Mouse (Mus musculus): ENCODE results near the gene Csf3.
"Not testable (repeated sequence)": the region's sequence is repeated elsewhere in the genome, so short reads cannot be mapped to it uniquely, and the experiment has no call there.

Gene Csf3

DNA sequence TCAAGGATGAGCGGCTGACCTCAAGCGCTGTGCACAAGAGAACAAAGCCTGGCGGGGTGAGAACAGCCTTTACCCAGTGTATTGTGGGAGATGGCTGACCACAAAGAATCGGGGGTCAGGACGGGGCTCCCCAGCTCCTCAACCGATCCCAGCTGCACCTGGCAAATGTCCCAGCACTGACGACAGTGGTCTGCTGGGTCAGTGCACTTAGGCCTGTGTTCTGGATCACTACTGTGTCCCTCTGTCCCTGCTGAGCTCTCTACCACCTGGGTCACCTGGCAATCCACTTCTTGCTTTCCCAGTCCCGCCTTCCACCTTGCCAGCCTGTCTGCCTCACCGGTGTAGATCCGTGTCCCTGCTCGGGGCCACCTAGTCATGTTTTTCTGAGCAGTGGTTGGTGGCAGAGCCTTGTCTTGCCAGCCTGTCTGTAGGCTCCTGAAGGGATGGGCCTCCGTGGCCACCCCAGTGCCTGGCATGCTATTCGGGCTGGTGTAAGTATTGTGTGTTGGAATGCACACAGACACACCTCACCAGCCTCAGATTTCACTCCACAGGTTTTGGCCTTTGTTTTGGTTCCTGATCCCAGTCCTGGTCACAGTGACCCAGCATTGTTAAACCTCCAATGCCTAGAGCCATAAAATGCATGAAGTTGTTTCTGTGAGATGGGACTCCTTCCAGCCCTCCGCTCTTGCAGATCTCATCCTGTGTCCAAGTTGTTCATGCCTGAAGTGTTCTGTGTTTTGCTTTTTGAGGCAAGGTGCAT lies 4.4 kb upstream of the Csf3 start:
- no peak for DNase-seq (ENCODE audit: extremely low spot score)

DNA sequence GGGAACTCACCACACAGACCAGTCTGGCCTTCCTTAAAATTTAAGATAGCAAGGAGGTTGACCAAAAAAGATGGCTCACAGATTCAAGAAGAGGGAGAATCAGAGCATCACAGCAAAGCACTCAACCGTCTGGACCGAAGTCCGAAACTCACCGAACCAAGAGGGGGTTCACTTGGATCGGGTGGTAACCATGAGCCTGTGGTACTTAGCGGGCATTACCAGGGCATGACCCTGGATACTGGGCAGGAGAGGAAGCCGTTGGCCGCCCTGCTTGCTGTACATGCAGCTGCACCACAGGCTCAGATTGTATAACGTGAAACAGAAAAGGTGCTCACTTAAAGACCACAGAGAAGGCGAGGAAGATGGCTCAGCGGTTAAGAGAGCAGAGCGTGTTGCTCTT lies 3.8 kb upstream of the Csf3 start:
- DNase-seq (ENCODE audit: extremely low spot score) = no peak

DNA sequence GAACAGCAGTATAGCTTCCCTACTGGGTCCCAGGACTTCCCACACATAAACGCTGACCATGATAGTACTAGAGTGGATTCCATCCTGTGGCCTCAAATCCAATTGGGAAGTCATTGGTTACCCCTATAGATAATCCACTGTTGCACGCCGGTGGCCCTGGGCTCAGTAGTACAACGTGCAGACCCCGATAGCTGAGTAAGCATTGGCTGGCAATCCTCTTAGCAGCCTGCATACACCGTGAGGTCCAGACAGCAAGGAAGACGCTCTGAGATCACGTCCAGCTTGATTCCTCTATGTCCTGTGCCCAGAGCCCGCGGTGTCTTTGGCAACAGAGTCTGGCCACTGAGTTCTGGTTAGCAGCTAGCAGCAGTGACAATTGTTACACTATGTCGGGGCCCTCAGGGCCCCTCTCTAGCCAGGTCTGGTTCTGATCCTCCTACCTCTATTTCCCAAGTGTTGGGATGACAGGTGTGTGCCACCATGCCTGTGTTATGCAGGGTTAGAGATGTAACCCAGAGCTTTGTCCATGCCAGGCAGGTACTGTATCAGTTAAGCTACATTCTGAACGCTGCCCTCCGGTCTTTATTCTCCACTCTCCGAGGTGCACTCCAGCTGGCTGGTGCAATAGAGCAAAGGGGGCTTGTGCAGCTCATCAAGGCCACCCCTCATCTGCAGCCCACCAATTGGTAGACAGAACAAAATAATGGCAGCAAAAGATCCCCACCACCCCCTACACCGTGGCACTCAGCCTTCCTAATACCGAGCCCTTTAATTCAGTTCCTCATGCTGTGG lies 2.0 kb upstream of the Csf3 start:
- no peak for DNase-seq (ENCODE audit: extremely low spot score)

DNA sequence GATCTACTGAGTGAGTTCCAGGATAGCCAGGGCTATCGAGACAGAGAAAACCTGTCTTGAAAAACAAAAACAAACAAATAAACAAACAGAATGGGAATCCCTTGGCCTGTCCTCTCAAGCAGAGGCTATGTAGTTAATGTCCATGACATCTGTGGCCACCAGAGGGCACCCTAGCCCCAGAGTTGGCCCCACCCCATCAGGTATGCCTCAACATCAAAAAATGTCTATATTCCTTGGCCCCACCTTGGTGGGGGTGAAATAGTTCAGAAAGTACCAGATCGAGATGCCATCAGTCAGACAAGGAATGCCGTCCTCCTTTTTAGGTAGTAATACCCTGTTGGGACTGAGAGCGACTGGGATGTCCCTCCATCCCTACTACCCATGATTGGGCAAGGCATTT lies 1.2 kb upstream of the Csf3 start:
- peak; percentile 55 for DNase-seq (ENCODE audit: extremely low spot score)

DNA sequence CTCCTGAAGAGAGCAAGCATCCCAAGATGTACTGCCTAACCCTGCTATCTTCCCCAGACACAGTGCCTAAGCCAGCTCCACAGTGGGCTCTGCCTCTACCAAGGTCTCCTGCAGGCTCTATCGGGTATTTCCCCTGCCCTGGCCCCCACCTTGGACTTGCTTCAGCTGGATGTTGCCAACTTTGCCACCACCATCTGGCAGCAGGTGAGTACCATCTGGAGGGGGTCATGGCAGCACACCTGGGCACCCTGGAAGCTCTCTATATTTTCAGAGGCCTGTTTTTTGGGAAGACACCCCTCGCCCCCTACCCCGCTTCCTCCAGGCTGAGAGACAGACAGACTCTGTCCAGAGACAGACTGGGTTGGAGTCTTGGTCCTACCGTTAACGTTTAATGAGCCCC lies 1.3 kb downstream of the Csf3 start:
- DNase-seq (ENCODE audit: extremely low spot score) = no peak

DNA sequence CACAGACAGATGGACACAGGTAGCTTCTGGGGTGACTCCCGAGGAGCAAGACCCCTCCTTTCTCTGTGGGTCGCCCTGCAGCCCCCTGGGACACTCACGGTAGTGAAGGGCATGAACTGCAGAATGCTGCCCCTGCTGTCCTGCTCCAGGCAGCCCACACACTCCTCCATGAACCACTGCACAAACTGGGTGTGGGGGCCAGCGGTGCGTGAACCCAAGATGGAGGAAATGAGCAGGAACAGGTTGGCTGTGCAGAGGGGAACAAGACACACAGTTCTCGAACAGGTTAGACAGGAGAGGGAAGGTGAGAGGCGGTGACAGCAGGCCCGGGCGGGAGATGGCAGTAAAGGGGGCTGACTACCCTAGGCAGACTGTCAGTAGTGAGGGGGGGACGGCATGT lies 4.0 kb downstream of the Csf3 start:
- DNase-seq (ENCODE audit: extremely low spot score) = no peak

DNA sequence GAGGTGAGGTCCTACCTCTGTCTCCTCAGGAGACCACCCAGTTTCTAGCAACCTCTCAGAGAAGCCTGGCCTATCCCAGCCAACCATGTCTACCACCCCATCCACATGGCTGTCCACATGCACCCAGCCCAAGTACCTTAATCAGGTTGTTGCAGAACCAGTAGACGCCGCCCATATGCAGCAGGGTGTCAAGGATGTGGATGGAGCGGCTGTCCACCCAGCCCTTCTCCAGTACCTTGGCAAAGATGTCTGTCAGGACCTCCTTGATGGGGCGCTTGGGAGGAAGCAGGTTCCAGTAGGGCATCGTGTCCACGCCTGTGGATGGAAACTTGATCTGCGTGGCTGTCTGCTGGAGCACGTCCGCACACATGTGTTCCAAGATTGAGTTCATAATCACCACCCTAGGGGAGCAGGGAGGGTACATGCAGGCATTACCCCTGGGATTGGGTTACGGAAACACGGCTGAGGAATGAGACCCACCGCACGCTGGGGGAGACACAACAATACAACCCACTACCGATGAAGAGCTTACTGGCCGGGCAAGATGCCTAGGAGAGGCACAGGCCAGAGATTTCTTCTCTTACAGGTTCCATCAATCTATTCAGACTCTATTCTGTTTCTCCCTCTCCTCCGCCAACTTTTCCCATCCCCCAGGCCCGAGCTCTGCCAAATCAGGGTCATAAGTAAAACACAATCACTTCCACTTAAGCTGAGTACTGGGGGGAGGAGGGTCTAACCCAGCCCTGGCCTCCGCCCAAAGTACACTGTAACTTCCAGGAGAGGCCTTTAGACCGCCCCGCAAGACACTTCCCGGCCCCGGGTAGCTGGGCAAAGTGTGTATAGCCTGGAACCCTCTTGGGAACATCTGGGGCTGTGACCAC lies 6.6 kb downstream of the Csf3 start:
- no peak for DNase-seq (ENCODE audit: extremely low spot score)

DNA sequence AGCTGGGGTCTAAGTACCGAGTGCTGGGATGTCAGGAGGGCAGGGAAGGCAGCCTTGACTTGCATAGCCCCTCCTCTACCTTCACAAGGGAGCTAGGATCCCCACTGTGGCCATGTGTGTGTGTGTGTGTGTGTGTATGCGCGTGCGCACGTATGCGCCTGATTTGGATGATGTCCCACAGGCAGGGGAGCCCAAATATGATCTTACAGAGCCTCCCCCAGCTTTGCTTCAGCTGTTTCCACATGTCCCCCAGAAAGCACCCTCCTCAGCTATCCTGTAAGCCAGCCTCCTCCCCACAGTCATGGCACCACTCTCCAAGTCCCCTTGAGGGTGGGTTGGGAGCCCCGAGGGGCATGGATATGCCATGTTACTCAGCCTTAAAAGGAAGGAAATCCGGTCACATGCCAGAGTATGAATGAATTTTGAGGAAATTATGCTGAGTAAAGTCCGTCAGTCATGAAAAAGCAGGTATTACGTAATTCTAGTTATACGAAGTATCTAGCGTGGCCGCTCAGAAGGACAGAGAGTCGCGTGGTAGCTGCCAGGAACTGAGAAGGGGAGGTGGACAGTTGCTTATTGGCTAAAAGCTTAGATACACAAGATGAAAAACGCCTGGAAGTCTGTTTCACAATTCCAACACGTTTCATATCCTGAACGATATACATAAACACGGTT lies 7.4 kb downstream of the Csf3 start:
- DNase-seq (ENCODE audit: extremely low spot score) = no peak

DNA sequence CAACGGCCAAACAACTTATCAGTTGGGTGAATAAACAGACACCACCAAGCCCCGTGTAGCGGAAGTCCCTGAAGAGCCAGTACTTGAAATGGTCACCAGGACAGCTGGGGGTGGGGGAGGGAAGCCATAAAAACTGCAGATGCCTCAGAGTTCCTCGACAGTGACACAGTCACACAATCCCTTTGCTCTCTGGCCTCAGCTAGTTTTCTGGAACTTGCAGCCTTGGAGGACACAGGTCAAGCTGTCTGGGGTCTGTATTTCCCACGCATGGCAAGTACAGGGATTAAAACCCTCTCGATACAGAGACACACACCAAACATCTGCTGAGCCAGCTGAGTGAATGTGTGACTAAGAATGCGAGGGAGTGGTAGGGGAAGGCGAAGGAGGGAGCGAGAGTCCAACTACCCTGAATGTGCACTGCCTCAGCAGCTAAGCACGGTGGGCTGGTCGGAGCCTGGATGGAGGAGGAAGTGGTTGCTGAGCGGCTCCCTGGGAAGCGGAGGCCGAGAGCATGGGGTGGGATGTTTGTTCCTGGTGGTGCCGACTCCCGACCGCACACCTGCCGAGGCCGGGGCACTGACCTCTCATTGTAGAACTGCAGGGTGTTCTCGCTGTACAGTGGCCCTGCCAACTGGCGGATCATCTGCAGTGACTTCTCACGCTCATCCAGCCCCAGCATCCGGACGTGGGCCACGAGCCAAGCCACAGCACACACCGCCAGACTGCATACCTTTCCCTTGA lies 8.1 kb downstream of the Csf3 start:
- no peak for DNase-seq (ENCODE audit: extremely low spot score)

DNA sequence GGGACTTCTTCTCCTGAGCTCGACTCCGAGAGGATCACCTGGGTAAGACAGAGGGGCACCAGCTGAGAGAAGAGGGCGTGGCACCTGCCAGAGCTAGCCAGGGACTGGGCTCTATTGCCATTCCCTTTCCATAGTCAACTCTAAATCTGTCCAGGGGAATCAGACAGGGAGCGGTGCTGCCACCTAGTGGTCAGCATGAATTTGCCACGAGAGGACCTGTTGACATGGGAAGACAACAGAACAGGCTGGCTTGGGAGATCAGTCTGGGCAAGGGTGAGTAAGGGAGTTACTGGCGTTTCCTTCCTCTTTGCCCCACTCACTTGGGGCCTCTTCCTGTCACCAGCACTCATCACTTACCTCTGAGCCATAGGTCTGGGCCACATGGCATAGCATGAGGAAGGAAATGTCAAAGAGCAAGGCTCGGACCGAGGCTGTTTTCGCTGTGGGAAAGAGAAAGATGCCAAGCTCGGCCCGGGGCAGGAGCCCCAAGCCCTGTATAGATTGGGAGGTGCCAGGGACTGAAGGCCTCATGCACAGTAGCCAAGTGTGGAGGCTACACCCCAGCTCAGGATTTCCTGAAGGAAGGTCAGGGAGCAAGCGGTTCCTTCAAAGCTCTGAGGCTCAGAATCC lies 9.5 kb downstream of the Csf3 start:
- DNase-seq (ENCODE audit: extremely low spot score) = peak; percentile 80

DNA sequence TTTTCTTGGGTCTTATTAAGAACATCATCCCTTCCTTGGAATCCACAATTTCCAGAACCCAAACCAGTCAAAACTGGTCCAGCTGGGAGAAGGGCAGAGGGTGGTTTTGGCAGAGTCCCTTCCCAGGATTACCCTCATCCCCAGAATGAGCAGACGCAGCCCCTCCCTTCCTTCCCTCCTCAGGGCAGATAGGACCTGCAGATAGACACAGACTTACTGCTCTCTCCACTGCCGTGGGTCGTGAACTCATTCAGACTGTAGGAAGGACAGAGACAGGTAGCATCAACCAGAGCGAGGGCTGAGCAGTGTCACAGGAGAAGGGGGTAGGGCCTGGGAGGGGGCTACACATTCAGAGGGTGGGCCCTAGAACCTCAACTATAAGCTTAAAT lies 10.0 kb downstream of the Csf3 start:
- no peak for DNase-seq (ENCODE audit: extremely low spot score)

DNA sequence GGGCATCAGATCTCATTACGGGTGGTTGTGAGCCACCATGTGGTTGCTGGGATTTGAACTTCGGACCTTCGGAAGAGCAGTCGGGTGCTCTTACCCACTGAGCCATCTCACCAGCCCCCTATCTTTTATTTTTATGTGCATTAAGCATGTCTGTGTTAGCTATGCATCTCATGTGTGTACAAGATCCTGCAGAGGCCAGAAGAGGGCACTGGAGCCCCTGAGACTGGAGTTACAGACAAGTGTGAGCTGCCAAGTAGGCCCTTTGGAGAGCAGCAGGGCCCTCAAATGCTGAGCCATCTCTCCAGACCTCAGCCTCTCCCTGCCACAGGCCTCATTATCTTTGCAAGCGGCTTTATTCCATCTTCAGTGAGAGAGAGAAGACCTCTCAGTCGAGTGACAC lies 10.9 kb downstream of the Csf3 start:
- DNase-seq (ENCODE audit: extremely low spot score) = not testable (repeated sequence)

DNA sequence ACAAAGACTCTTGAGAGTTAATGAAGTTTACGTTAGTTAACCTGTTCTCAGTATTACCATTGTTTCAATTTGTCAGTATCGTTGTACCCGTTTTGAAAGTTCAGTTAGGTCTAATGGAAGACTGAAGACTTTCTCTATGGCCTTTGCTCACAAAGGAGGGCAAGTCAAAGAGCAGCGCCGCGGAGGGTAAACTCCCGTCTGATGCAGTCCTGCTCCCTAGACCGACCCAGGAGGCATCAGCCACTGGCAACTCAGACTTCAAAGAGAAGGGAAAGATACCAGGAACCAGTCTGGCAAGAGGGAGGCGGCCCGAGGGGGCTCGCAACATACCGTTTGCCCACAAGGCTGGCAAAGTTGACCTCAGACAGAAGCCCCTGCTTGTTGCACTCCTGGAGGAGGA lies 12.6 kb downstream of the Csf3 start:
- no peak for DNase-seq (ENCODE audit: extremely low spot score)

DNA sequence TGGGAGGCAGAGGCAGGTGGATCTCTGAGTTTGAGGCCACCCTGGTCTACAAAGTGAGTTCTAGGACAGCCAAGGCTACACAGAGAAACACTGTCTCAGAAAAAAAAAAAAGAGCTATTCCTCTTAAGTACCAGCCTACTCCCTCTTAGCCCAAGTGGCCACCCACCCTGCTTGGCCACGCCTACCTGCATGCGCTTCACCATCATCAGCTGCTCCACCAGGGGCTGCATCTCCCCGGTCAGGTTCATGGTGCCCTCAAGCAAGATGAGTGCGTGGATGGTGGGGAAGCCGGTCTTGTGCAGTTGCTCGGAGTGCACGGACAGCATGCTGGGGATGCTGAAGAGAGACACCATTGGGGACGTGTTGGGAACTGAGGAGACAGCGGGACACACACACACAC lies 14.9 kb downstream of the Csf3 start:
- no peak for DNase-seq (ENCODE audit: extremely low spot score)

DNA sequence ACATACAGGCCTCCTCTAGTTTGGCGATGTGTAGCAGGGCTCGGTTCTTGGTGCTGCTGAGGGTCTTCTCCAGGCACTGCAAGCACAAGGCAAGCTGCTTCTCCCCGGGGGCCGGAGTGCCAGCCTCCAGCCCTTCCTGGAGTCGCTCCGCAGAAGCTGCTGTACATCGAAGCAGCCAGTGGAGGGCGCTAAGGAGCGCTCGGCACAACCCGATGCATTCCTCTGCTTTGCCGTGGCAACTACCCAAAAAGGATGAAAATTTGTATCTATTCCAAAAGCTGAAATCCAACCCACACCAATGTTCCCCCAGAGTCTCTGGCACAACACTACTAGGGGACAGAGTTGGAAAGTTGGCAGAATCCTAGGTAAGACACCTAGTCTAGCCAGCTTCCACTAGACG lies 16.8 kb downstream of the Csf3 start:
- DNase-seq (ENCODE audit: extremely low spot score) = peak; percentile 60

DNA sequence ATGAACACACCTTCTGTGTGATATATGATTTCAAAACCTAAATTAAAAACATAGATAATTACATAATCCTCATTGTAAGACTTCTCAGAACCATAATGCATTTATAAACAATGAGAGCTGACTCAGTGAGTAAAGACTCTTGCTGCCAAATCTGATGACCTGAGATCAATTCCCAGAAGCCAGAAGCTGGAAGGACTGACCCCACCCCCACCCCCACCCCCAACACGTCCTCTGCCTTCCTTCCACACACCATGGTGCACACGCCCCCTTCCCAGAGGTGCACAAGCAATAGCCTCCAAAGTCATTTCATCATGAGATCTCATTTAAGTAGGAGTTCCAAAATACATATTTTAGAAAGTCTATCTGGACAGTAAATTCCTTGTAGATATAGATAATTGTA lies 19.7 kb downstream of the Csf3 start:
- no peak for DNase-seq (ENCODE audit: extremely low spot score)

DNA sequence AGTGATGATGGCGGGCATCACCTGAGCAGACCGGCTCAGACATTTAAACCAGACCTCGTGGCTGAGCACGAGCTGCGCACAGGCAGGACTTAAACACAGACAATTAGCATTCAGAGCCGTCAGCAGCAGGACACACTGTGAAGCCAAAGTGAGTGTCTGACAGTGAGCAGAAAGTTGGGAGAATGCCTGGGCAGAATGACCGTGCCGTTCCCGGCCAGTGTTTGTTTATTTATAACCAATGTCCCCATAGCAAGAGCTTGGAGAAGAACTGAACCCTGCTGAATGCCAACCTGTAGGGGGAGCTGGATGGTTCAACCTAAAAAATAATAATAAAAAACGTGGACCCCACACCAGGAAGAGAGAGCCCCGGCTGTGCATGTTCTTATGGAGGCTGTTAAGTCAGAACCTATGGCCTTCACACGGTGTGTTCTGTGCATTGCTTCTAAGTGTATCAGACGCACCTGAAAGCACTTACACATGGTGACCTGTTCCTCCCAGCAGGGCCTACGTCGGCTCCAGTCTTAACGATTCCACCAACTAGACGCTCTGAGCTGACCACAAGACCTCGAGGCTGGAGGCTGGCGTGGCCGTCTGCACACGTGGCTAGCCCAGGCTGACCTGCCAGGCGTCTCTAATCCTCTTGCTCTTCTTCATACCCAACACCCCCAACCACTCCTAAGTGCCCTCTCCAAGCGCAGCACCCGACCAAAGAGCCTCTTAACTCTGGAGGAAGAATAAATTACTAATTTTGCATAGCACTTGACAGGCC lies 20.6 kb downstream of the Csf3 start:
- DNase-seq (ENCODE audit: extremely low spot score) = no peak

DNA sequence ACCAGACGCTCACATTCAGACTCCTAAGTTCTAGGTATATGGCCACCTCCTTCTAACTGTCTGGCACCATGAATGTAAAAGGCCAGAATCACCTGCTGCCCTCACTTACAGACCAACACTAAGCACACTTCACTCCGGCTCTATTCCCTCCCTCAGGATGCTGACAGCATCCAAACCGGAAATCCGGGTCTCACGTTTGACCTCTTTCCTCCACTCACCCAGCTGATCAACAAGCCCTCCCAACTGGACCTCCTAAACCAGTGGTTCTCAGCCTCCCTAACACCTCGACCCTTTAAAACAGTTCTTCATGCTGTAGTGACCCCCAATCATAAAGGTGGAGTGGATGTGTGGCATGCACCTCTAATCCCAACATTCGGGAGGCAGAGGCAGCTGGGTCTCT lies 22.0 kb downstream of the Csf3 start:
- DNase-seq (ENCODE audit: extremely low spot score) = no peak

DNA sequence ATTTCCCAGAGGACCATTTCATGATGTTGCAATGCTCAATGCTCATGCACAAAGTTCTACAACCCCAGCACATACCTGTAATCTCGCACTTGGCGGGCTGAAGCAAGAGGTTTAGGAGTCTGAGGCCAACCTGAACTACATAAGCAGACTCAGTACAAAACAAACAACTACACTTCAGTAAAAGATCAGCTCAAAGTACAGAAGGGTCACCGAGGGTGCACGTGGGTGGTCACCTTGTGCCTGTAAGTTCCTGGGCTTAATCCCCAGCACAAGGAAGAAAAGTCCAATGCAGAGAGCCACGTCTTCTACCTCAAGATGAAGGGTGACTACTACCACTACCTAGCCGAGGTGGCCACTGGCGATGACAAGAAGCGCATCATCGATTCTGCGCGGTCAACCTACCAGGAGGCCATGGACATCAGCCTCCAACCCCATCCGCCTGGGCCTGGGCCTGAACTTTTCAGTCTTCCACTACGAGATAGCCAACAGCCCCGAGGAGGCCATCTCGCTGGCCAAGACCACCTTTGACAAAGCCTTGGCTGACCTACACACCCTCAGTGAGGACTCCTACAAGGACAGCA lies 25.0 kb downstream of the Csf3 start:
- DNase-seq (ENCODE audit: extremely low spot score) = no peak

Measured in embryo, embryonic 9.5 days (tissue).